Mouse (Mus musculus) MEL (cell line): Measurements from ENCODE around the gene Csnk2b. TPM values are rescaled to one million over a fixed set of nuclear protein-coding genes. Genes with fewer than 3 reads are reported as not detected.
A peak's percentile ranks its signal among the peaks of the same experiment; 100 is the strongest.

Source experiments
- DNase-seq: peaks from one replicate; pipeline ENCODE4 v3.0.0; 2011; ENCODE audit warnings: low read depth, low spot score
- H3K27ac ChIP-seq: 2 replicates; pipeline ENCODE4 v1.5.1; 2012; ENCODE audit warnings: low read depth, mild to moderate bottlenecking, control low read depth, low read length, moderate library complexity; ENCODE audit not compliant: control insufficient read depth
- H3K27me3 ChIP-seq, 2 experiments: fragments of 150-350 bp in 1 of 2; sonication (generic) in 1 of 2; 2 replicates each; pipeline ENCODE4 v1.6.1; 2012; ENCODE audit warnings: low read length in 2 of 2, mild to moderate bottlenecking in 2 of 2, improper control_type of control experiment in 1 of 2, moderate library complexity in 1 of 2; ENCODE audit not compliant: insufficient read depth in 2 of 2, control insufficient read depth in 1 of 2
- H3K36me3 ChIP-seq, 2 experiments: 2 replicates each; pipeline ENCODE4 v1.6.1; 2012 to 2014; ENCODE audit warnings: low read length in 2 of 2, improper control_type of control experiment in 1 of 2, inconsistent platforms in 1 of 2, mild to moderate bottlenecking in 1 of 2; ENCODE audit not compliant: insufficient read depth in 2 of 2, control insufficient read depth in 1 of 2
- H3K4me1 ChIP-seq, 2 experiments: fragments of 150-350 bp in 1 of 2; sonication (generic) in 1 of 2; 2 replicates each; pipeline ENCODE4 v1.6.1; 2012; ENCODE audit warnings: low read length in 2 of 2, improper control_type of control experiment in 1 of 2, mild to moderate bottlenecking in 1 of 2; ENCODE audit not compliant: insufficient read depth in 2 of 2, control insufficient read depth in 1 of 2
- H3K4me3 ChIP-seq, 2 experiments: fragments of 150-350 bp in 1 of 2; sonication (generic) in 1 of 2; 2 replicates each; pipeline ENCODE4 v1.5.1; 2012; ENCODE audit warnings: low read depth in 2 of 2, low read length in 2 of 2, mild to moderate bottlenecking in 2 of 2, moderate library complexity in 2 of 2, control low read depth in 1 of 2, improper control_type of control experiment in 1 of 2; ENCODE audit not compliant: control insufficient read depth in 1 of 2, insufficient read depth in 1 of 2
- H3K79me2 ChIP-seq: 2 replicates; pipeline ENCODE4 v1.6.1; 2012; ENCODE audit warnings: mild to moderate bottlenecking, low read length, moderate library complexity; ENCODE audit not compliant: control insufficient read depth, poor library complexity, insufficient read depth
- H3K9ac ChIP-seq: 2 replicates; pipeline ENCODE4 v1.6.1; 2012; ENCODE audit warnings: low read depth, mild to moderate bottlenecking, control low read depth, low read length, moderate library complexity; ENCODE audit not compliant: control insufficient read depth, poor library complexity, severe bottlenecking
- H3K9me3 ChIP-seq: fragments of 150-350 bp; sonication (generic); replicated peaks from 2 replicates; pipeline ENCODE4 v1.6.1; 2012; ENCODE audit warnings: mild to moderate bottlenecking, low read length, improper control_type of control experiment, moderate library complexity; ENCODE audit not compliant: insufficient read depth
- BHLHE40 ChIP-seq: IDR thresholded peaks from 2 replicates; pipeline ENCODE4 v1.6.1; 2012; ENCODE audit warnings: low read depth, mild to moderate bottlenecking, inconsistent platforms, low read length, improper control_type of control experiment, borderline replicate concordance
- CHD1 ChIP-seq: IDR thresholded peaks from 2 replicates; pipeline ENCODE4 v1.6.1; 2012; ENCODE audit warnings: low read depth, mild to moderate bottlenecking, inconsistent platforms, low read length, improper control_type of control experiment
- CHD2 ChIP-seq: IDR thresholded peaks from 2 replicates; pipeline ENCODE4 v1.6.1; 2011; ENCODE audit warnings: low read length, improper control_type of control experiment
- CTCF ChIP-seq, 3 experiments: IDR thresholded peaks in 2 of 3; conservative IDR thresholded peaks in 1 of 3; 2 replicates each; pipeline ENCODE4 v1.5.1; 2011 to 2012; ENCODE audit warnings: low read length in 3 of 3, low read depth in 2 of 3, mild to moderate bottlenecking in 2 of 3, improper control_type of control experiment in 1 of 3, inconsistent platforms in 1 of 3, mixed read lengths in 1 of 3, moderate library complexity in 1 of 3; ENCODE audit not compliant: control insufficient read depth in 1 of 3, insufficient read depth in 1 of 3, poor library complexity in 1 of 3, severe bottlenecking in 1 of 3
- E2F4 ChIP-seq: IDR thresholded peaks from 2 replicates; pipeline ENCODE4 v1.6.1; 2011; ENCODE audit warnings: low read depth, low read length, improper control_type of control experiment, borderline replicate concordance
- ELF1 ChIP-seq: IDR thresholded peaks from 2 replicates; pipeline ENCODE4 v1.6.1; 2014; ENCODE audit warnings: low read depth, mild to moderate bottlenecking, inconsistent platforms, low read length, improper control_type of control experiment, moderate library complexity
- EP300 ChIP-seq, 2 experiments: IDR thresholded peaks; 2 replicates each; pipeline ENCODE4 v1.6.1; 2011; ENCODE audit warnings: improper control_type of control experiment in 2 of 2, low read length in 2 of 2, low read depth in 1 of 2, mild to moderate bottlenecking in 1 of 2
- ETS1 ChIP-seq: IDR thresholded peaks from 2 replicates; pipeline ENCODE4 v1.6.1; 2012; ENCODE audit warnings: low read depth, mild to moderate bottlenecking, inconsistent platforms, low read length, improper control_type of control experiment, moderate library complexity
- GABPA ChIP-seq: IDR thresholded peaks from 2 replicates; pipeline ENCODE4 v1.6.1; 2012; ENCODE audit warnings: low read depth, mild to moderate bottlenecking, inconsistent platforms, low read length, improper control_type of control experiment, moderate library complexity
- GATA1 ChIP-seq: IDR thresholded peaks from 2 replicates; pipeline ENCODE4 v1.6.1; 2011; ENCODE audit warnings: low read depth, low read length, improper control_type of control experiment
- HCFC1 ChIP-seq: IDR thresholded peaks from 2 replicates; pipeline ENCODE4 v1.6.1; 2012; ENCODE audit warnings: low read depth, mild to moderate bottlenecking, inconsistent platforms, low read length, improper control_type of control experiment, moderate library complexity
- JUND ChIP-seq: IDR thresholded peaks from 2 replicates; pipeline ENCODE4 v1.6.1; 2011; ENCODE audit warnings: low read depth, mild to moderate bottlenecking, improper control_type of control experiment, low read length
- KAT2A ChIP-seq: conservative IDR thresholded peaks from 2 replicates; pipeline ENCODE4 v1.6.1; 2012; ENCODE audit warnings: low read depth, low read length, improper control_type of control experiment, inconsistent platforms
- MAFK ChIP-seq: IDR thresholded peaks from 2 replicates; pipeline ENCODE4 v1.6.1; 2011; ENCODE audit warnings: low read depth, mild to moderate bottlenecking, low read length, improper control_type of control experiment, borderline replicate concordance
- MAX ChIP-seq: IDR thresholded peaks from 2 replicates; pipeline ENCODE4 v1.6.1; 2011; ENCODE audit warnings: low read length, improper control_type of control experiment
- MAZ ChIP-seq: IDR thresholded peaks from 2 replicates; pipeline ENCODE4 v1.6.1; 2012; ENCODE audit warnings: low read depth, mild to moderate bottlenecking, inconsistent platforms, low read length, improper control_type of control experiment
- MEF2A ChIP-seq: IDR thresholded peaks from 2 replicates; pipeline ENCODE4 v1.6.1; 2014; ENCODE audit warnings: low read depth, mild to moderate bottlenecking, inconsistent platforms, low read length, improper control_type of control experiment; ENCODE audit not compliant: poor library complexity, insufficient replicate concordance, severe bottlenecking; ENCODE audit errors: extremely low read depth
- MYB ChIP-seq: IDR thresholded peaks from 2 replicates; pipeline ENCODE4 v1.6.1; 2011; ENCODE audit warnings: mild to moderate bottlenecking, low read depth, low read length, improper control_type of control experiment
- MYC ChIP-seq: IDR thresholded peaks from 2 replicates; pipeline ENCODE4 v1.6.1; 2011; ENCODE audit warnings: low read depth, mild to moderate bottlenecking, low read length, improper control_type of control experiment, moderate library complexity
- NELFE ChIP-seq: IDR thresholded peaks from 2 replicates; pipeline ENCODE4 v1.6.1; 2011; ENCODE audit warnings: low read depth, low read length, improper control_type of control experiment
- NRF1 ChIP-seq: IDR thresholded peaks from 2 replicates; pipeline ENCODE4 v1.6.1; 2014; ENCODE audit warnings: low read depth, mild to moderate bottlenecking, inconsistent platforms, low read length, improper control_type of control experiment, moderate library complexity; ENCODE audit not compliant: poor library complexity, insufficient read depth, severe bottlenecking
- POLR2A ChIP-seq, 2 experiments: IDR thresholded peaks; 2 replicates each; pipeline ENCODE4 v1.6.1; 2011 to 2012; ENCODE audit warnings: low read length in 2 of 2, mild to moderate bottlenecking in 2 of 2, control low read depth in 1 of 2, improper control_type of control experiment in 1 of 2, low read depth in 1 of 2, moderate library complexity in 1 of 2; ENCODE audit not compliant: control insufficient read depth in 1 of 2, insufficient read depth in 1 of 2, poor library complexity in 1 of 2
- POLR2AphosphoS2 ChIP-seq: IDR thresholded peaks from 2 replicates; pipeline ENCODE4 v1.6.1; 2011; ENCODE audit warnings: low read length, improper control_type of control experiment
- RAD21 ChIP-seq: IDR thresholded peaks from 2 replicates; pipeline ENCODE4 v1.6.1; 2011; ENCODE audit warnings: mild to moderate bottlenecking, low read depth, low read length, improper control_type of control experiment
- RCOR1 ChIP-seq: IDR thresholded peaks from 2 replicates; pipeline ENCODE4 v1.6.1; 2012; ENCODE audit warnings: low read depth, mild to moderate bottlenecking, inconsistent platforms, low read length, improper control_type of control experiment
- SIN3A ChIP-seq: IDR thresholded peaks from 2 replicates; pipeline ENCODE4 v1.6.1; 2012; ENCODE audit warnings: low read length, improper control_type of control experiment, inconsistent platforms
- SMC3 ChIP-seq: IDR thresholded peaks from 2 replicates; pipeline ENCODE4 v1.6.1; 2011; ENCODE audit warnings: low read depth, low read length, improper control_type of control experiment
- TAL1 ChIP-seq: IDR thresholded peaks from 2 replicates; pipeline ENCODE4 v1.6.1; 2012; ENCODE audit warnings: mild to moderate bottlenecking, inconsistent platforms, low read length, moderate library complexity, mixed read lengths
- TBP ChIP-seq: IDR thresholded peaks from 2 replicates; pipeline ENCODE4 v1.8.0; 2011; ENCODE audit warnings: low read depth, low read length, improper control_type of control experiment
- TCF12 ChIP-seq: IDR thresholded peaks from 2 replicates; pipeline ENCODE4 v1.6.1; 2014; ENCODE audit warnings: low read depth, mild to moderate bottlenecking, inconsistent platforms, low read length, improper control_type of control experiment, moderate library complexity
- UBTF ChIP-seq: IDR thresholded peaks from 2 replicates; pipeline ENCODE4 v1.6.1; 2012; ENCODE audit warnings: low read depth, mild to moderate bottlenecking, inconsistent platforms, low read length, improper control_type of control experiment, moderate library complexity, borderline replicate concordance; ENCODE audit not compliant: insufficient read depth
- USF2 ChIP-seq, 2 experiments: IDR thresholded peaks; 2 replicates each; pipeline ENCODE4 v1.6.1; 2011 to 2012; ENCODE audit warnings: improper control_type of control experiment in 2 of 2, low read length in 2 of 2, borderline replicate concordance in 1 of 2, inconsistent platforms in 1 of 2, low read depth in 1 of 2, mild to moderate bottlenecking in 1 of 2; ENCODE audit not compliant: insufficient read depth in 1 of 2
- ZC3H11A ChIP-seq: IDR thresholded peaks from 2 replicates; pipeline ENCODE4 v1.6.1; 2012; ENCODE audit warnings: low read depth, mild to moderate bottlenecking, inconsistent platforms, low read length, improper control_type of control experiment
- ZKSCAN1 ChIP-seq: IDR thresholded peaks from 2 replicates; pipeline ENCODE4 v1.6.1; 2012; ENCODE audit warnings: low read depth, mild to moderate bottlenecking, inconsistent platforms, low read length, improper control_type of control experiment, moderate library complexity
- ZMIZ1 ChIP-seq: IDR thresholded peaks from 2 replicates; pipeline ENCODE4 v1.6.1; 2012; ENCODE audit warnings: low read depth, mild to moderate bottlenecking, inconsistent platforms, low read length, improper control_type of control experiment, moderate library complexity
- ZNF384 ChIP-seq: IDR thresholded peaks from 2 replicates; pipeline ENCODE4 v1.6.1; 2012; ENCODE audit warnings: low read depth, mild to moderate bottlenecking, inconsistent platforms, low read length, improper control_type of control experiment
- polyA plus RNA-seq, 2 experiments: library from polyadenylated mRNA; stranded (reverse) in 1 of 2; unstranded in 1 of 2; fragments of >175 nt in 1 of 2; fragments of >200 nt in 1 of 2; gene quantifications; 2 replicates each; pipeline versions ENCODE4 v1.2.1 to v1.2.4; 2012; ENCODE audit warnings: low replicate concordance in 2 of 2, low read depth in 1 of 2; ENCODE audit not compliant: insufficient read length in 2 of 2, insufficient read depth in 1 of 2, missing spikeins in 1 of 2
- total RNA-seq: library from RNA; depleted of rRNA; stranded (reverse); fragments of 300-350 nt; gene quantifications from 2 replicates; pipeline ENCODE4 v1.2.3, GENCODE M21; 2012

The Csnk2b gene
- total and polyA plus RNA-seq, 3 experiments = 222 to 607 TPM; not detected in 1

DNA sequence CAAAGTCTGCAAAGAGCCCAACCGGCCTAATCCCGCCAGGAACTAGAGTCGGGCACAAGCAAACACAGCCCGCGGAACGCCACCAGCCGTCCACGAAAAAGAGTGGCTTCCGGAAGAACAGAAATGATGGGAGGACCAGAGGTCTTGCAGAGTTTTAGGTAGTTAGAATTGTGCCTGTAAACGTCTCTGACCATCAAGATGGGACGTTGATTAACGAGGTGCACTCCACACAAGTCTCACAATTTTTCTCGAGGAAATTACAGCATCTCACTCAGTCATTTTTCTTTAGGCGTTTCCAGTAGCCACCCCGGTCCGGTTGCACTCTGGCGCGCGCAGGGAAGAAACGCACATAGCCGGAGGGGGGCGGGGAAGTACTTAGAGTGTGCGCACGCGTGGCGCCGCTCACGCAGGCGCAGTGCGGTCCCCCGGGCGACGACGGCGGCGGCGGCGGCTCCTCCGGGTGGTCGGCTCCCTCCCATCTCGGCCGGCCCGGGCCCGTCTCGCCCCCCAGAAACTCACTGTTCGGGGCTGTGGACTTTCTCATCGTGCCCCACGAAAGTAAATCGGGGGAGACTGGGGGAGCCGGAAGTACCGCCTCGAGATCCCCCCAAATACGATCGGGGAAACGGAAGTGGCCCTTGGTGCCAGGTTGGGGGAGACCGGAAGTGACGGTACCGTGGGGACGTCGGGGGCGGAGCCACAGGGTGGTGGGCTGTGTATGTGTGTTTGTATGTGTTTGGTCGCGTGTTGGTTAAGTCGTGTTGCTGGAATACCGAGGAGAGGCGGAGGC is 13.1 kb upstream of the Csnk2b start, which contains the start of gene Bag6:
TSS of gene Bag6 (plus strand) at position 378 of the 790 bp plus-strand sequence.
- Histone ChIP-seq H3K36me3 (peaks cover 0 to 18% of the 10 kb centered on the region in 2 experiments), H3K4me3 (peak within 1 kb of the TSS; percentile 28 to 99), H3K9ac (peak within 1 kb of the TSS; percentile 99), H3K27me3 (no peaks in the 10 kb centered on the region), H3K4me1 (peaks cover 0 to 13% of the 10 kb centered on the region in 2 experiments; a peak in 2 of 4 replicates), H3K27ac (peak within 1 kb of the TSS; percentile 99), H3K79me2 (peaks cover 39% of the 10 kb centered on the region), H3K9me3 (no peaks in the 10 kb centered on the region)
- DNase-seq = peak; percentile 96
- TF ChIP-seq ZKSCAN1 = no peak
- TF ChIP-seq GATA1 = 0 out of 2 replicates have a peak, but pooled peaks have one; percentile 37
- TF ChIP-seq CHD2 = no peak
- TF ChIP-seq HCFC1 = peak; percentile 90
- TF ChIP-seq CTCF (IDR thresholded peaks at IDR 0.05 in 2 of 3, conservative IDR thresholded peaks at IDR 0.05 in 1 of 3; ENCODE audit: control insufficient read depth in 1 of 3, insufficient read depth in 1 of 3, low read depth in 2 of 3, low read length in 3 of 3, poor library complexity in 1 of 3, severe bottlenecking in 1 of 3) = no peak
- TF ChIP-seq TCF12 = peak; percentile 18
- TF ChIP-seq UBTF = no peak
- no peak for TF ChIP-seq CHD1
- TF ChIP-seq ZNF384 = no peak
- no peak for TF ChIP-seq MYB
- no peak; the same call in 1 of the 2 replicates for TF ChIP-seq E2F4
- TF ChIP-seq MAX = peak; percentile 99
- TF ChIP-seq ZMIZ1 = peak; percentile 81
- no peak for TF ChIP-seq TAL1
- TF ChIP-seq NELFE = peak; percentile 70
- peak; percentile 60 for TF ChIP-seq TBP
- peak; percentile 90 for TF ChIP-seq SIN3A
- no peak for TF ChIP-seq EP300 (IDR thresholded peaks at IDR 0.05; ENCODE audit: low read depth in 1 of 2, low read length in 2 of 2)
- TF ChIP-seq POLR2A (IDR thresholded peaks at IDR 0.05; ENCODE audit: control insufficient read depth in 1 of 2, insufficient read depth in 1 of 2, low read depth in 1 of 2, low read length in 2 of 2, poor library complexity in 1 of 2) = peak; percentile 76 to 82
- peak; percentile 93 for TF ChIP-seq NRF1
- no peak for TF ChIP-seq RAD21
- TF ChIP-seq ELF1 = peak; percentile 81
- TF ChIP-seq POLR2AphosphoS2 = peak; percentile 84
- TF ChIP-seq MAZ = peak; percentile 88
- no peak for TF ChIP-seq MEF2A
- no peak; the same call in 1 of the 2 replicates for TF ChIP-seq SMC3
- no peak for TF ChIP-seq RCOR1
- TF ChIP-seq KAT2A = no peak; the same call in 1 of the 2 replicates
- TF ChIP-seq MYC = no peak; the same call in 1 of the 2 replicates
- TF ChIP-seq BHLHE40 = no peak
- TF ChIP-seq ETS1 = peak; percentile 61; the same call in 1 of the 2 replicates
- no peak for TF ChIP-seq JUND
- TF ChIP-seq MAFK = no peak
- no peak for TF ChIP-seq GABPA
- TF ChIP-seq USF2 (IDR thresholded peaks at IDR 0.05; ENCODE audit: borderline replicate concordance in 1 of 2, insufficient read depth in 1 of 2, low read depth in 1 of 2, low read length in 2 of 2) = no peak
- TF ChIP-seq ZC3H11A = no peak
